Comparison of ENCODE assay signal across 7 mouse cellular contexts in genomic region chr6:47788821-47789220, GRCm38 (mm10). TPM values are rescaled to one million over a fixed set of nuclear protein-coding genes. Genes with fewer than 3 reads are reported as not detected.
DNase-seq lines count a peak whose midpoint lies in the region; ATAC-seq lines count a peak whose summit lies in the region.

No protein-coding gene starts in this region.

- H3K27me3 ChIP-seq in embryonic facial prominence, embryonic 11.5 days (ENCODE audit: control insufficient read depth, insufficient read depth, low read length): no peaks in the 10 kb centered on the region
- H3K27me3 ChIP-seq in intestine, embryonic 14.5 days (replicated peaks; ENCODE audit: control insufficient read depth, insufficient read depth, low read length): no peaks in the 10 kb centered on the region
- H3K27me3 ChIP-seq in neural tube, embryonic 15.5 days (replicated peaks): no peaks in the 10 kb centered on the region

- H3K4me3 ChIP-seq in embryonic facial prominence, embryonic 11.5 days (ENCODE audit: low read depth, low read length): peak overlapping the region; percentile 40
- H3K4me3 ChIP-seq in intestine, embryonic 14.5 days (ENCODE audit: low read depth, low read length): peak overlapping the region; percentile 45
- H3K4me3 ChIP-seq in neural tube, embryonic 15.5 days (replicated peaks): peak overlapping the region; percentile 46

- H3K27ac ChIP-seq in embryonic facial prominence, embryonic 11.5 days (replicated peaks; ENCODE audit: low read depth, low read length): peak overlapping the region; percentile 82
- H3K27ac ChIP-seq in intestine, embryonic 14.5 days (ENCODE audit: low read depth): peak overlapping the region; percentile 96
- peak overlapping the region; percentile 89 for H3K27ac ChIP-seq in neural tube, embryonic 15.5 days (replicated peaks)

- H3K36me3 ChIP-seq in embryonic facial prominence, embryonic 11.5 days (replicated peaks; ENCODE audit: control insufficient read depth, insufficient read depth, low read depth, low read length): no peaks in the 10 kb centered on the region
- no peaks in the 10 kb centered on the region for H3K36me3 ChIP-seq in intestine, embryonic 14.5 days (ENCODE audit: control insufficient read depth, insufficient read depth, low read length)
- no peaks in the 10 kb centered on the region for H3K36me3 ChIP-seq in neural tube, embryonic 15.5 days

- peak overlapping the region; percentile 44 for H3K4me2 ChIP-seq in embryonic facial prominence, embryonic 11.5 days (ENCODE audit: low read depth, low read length)
- H3K4me2 ChIP-seq in intestine, embryonic 14.5 days (ENCODE audit: low read length): peak overlapping the region; percentile 57
- H3K4me2 ChIP-seq in neural tube, embryonic 15.5 days: peak overlapping the region; percentile 56

- H3K9ac ChIP-seq in embryonic facial prominence, embryonic 11.5 days (replicated peaks; ENCODE audit: low read length): peak overlapping the region; percentile 65
- H3K9ac ChIP-seq in intestine, embryonic 14.5 days (ENCODE audit: low read length): peak overlapping the region; percentile 75
- peak overlapping the region; percentile 53 for H3K9ac ChIP-seq in neural tube, embryonic 15.5 days (replicated peaks)

- no peaks in the 10 kb centered on the region for H3K9me3 ChIP-seq in embryonic facial prominence, embryonic 11.5 days (replicated peaks; ENCODE audit: control insufficient read depth, low read length)
- no peaks in the 10 kb centered on the region for H3K9me3 ChIP-seq in intestine, embryonic 14.5 days (ENCODE audit: control insufficient read depth, low read length)
- H3K9me3 ChIP-seq in neural tube, embryonic 15.5 days (replicated peaks): no peaks in the 10 kb centered on the region

- 47% methylated on average over 3 of the region's 3 CpGs for WGBS in embryonic facial prominence, embryonic 11.5 days
- WGBS in intestine, embryonic 14.5 days: 20% methylated on average over 3 of the region's 3 CpGs
- WGBS in neural tube, embryonic 15.5 days: 34% methylated on average over 3 of the region's 3 CpGs

- DNase-seq in right cerebral cortex, postnatal 25 days: peak; percentile 14
- no peak for DNase-seq in right cerebral cortex, postnatal 36 days (ENCODE audit: low spot score in 2 of 2)
- no peak for DNase-seq in embryonic facial prominence, embryonic 11.5 days (ENCODE audit: low spot score)
- peak; percentile 57 for DNase-seq in intestine, embryonic 14.5 days (ENCODE audit: low spot score)
- no peak for DNase-seq in gastrocnemius, postnatal 25 days
- no peak for DNase-seq in adrenal gland, postnatal 4 days (ENCODE audit: low spot score in 2 of 2)

- no peak for ATAC-seq in embryonic facial prominence, embryonic 11.5 days (replicated peaks; ENCODE audit: insufficient number of reproducible peaks, low FRiP score, low TSS enrichment, low read depth)
- no peak for ATAC-seq in intestine, embryonic 14.5 days (replicated peaks; ENCODE audit: low FRiP score, low TSS enrichment, low read depth)
- ATAC-seq in neural tube, embryonic 15.5 days (ENCODE audit: low FRiP score): 0 out of 2 replicates have a peak, but pooled peaks have one; percentile 46

- no peaks in the 10 kb centered on the region for H3K4me1 ChIP-seq in embryonic facial prominence, embryonic 11.5 days (ENCODE audit: control insufficient read depth, insufficient read depth, low read length)
- H3K4me1 ChIP-seq in intestine, embryonic 14.5 days (replicated peaks; ENCODE audit: control insufficient read depth, insufficient read depth, low read length): peaks cover 5% of the 10 kb centered on the region; the same call in 1 of the 2 replicates
- peaks cover 11% of the 10 kb centered on the region for H3K4me1 ChIP-seq in neural tube, embryonic 15.5 days

RNA-seq across cellular contexts. Expression of gene Pdia4, which starts 24.4 kb away (rescaled TPM):
- 324 and 338 TPM in 2 replicates for polyA plus RNA-seq in embryonic facial prominence, embryonic 11.5 days (2014; fragmentation: Nextera tagmentation; extraction: Ambion mirVana)
- polyA plus RNA-seq in intestine, embryonic 14.5 days (2014; fragmentation: Nextera tagmentation; extraction: Ambion mirVana): 266 and 279 TPM in 2 replicates
- 147 and 177 TPM in 2 replicates for polyA plus RNA-seq in neural tube, embryonic 15.5 days (2015; fragmentation: Nextera tagmentation; extraction: Ambion mirVana)
- total RNA-seq in gastrocnemius, postnatal 25 days (2021): 10 to 100 TPM; 18.1 to 22.5 TPM
- total RNA-seq in adrenal gland, postnatal 4 days (2021): 100 to 1,000 TPM; 115 to 130 TPM

RNA-seq across cellular contexts. Expression of gene Zfp786, which starts 41.8 kb away (rescaled TPM):
- polyA plus RNA-seq in embryonic facial prominence, embryonic 11.5 days (2014; fragmentation: Nextera tagmentation; extraction: Ambion mirVana): 5.5 and 5.9 TPM in 2 replicates
- polyA plus RNA-seq in intestine, embryonic 14.5 days (2014; fragmentation: Nextera tagmentation; extraction: Ambion mirVana): 3.5 and 3.6 TPM in 2 replicates
- 14.4 and 16.4 TPM in 2 replicates for polyA plus RNA-seq in neural tube, embryonic 15.5 days (2015; fragmentation: Nextera tagmentation; extraction: Ambion mirVana)
- under 1 TPM; 0.48 to 0.69 TPM for total RNA-seq in gastrocnemius, postnatal 25 days (2021)
- 1 to 10 TPM; 2.1 to 2.7 TPM for total RNA-seq in adrenal gland, postnatal 4 days (2021)

RNA-seq across cellular contexts. Expression of gene Zfp398, which starts 46.6 kb away (rescaled TPM):
- polyA plus RNA-seq in embryonic facial prominence, embryonic 11.5 days (2014; fragmentation: Nextera tagmentation; extraction: Ambion mirVana): 6.4 and 6.5 TPM in 2 replicates
- polyA plus RNA-seq in intestine, embryonic 14.5 days (2014; fragmentation: Nextera tagmentation; extraction: Ambion mirVana): 8.5 and 9.0 TPM in 2 replicates
- polyA plus RNA-seq in neural tube, embryonic 15.5 days (2015; fragmentation: Nextera tagmentation; extraction: Ambion mirVana): 17.3 and 17.4 TPM in 2 replicates
- 1 to 10 TPM; 4.7 to 4.8 TPM for total RNA-seq in gastrocnemius, postnatal 25 days (2021)
- 10 to 100 TPM; 16.7 to 18.0 TPM for total RNA-seq in adrenal gland, postnatal 4 days (2021)

Comparison
In these comparisons a context has a peak if more than half of its experiments do, and no peak if none do; other contexts are left out.
1. DNase-seq: peak in right cerebral cortex, postnatal 25 days (single experiment) and intestine, embryonic 14.5 days (single experiment); none in right cerebral cortex, postnatal 36 days (0 of 2), embryonic facial prominence, embryonic 11.5 days (single experiment), gastrocnemius, postnatal 25 days (single experiment) and adrenal gland, postnatal 4 days (0 of 2).
2. Peak in every context shown above with its lines, with median percentiles within 50 percentile points of each other: H3K27ac ChIP-seq, H3K4me2 ChIP-seq, H3K4me3 ChIP-seq and H3K9ac ChIP-seq.